8 mouse cellular contexts compared by ENCODE assay signal in the genomic region with DNA sequence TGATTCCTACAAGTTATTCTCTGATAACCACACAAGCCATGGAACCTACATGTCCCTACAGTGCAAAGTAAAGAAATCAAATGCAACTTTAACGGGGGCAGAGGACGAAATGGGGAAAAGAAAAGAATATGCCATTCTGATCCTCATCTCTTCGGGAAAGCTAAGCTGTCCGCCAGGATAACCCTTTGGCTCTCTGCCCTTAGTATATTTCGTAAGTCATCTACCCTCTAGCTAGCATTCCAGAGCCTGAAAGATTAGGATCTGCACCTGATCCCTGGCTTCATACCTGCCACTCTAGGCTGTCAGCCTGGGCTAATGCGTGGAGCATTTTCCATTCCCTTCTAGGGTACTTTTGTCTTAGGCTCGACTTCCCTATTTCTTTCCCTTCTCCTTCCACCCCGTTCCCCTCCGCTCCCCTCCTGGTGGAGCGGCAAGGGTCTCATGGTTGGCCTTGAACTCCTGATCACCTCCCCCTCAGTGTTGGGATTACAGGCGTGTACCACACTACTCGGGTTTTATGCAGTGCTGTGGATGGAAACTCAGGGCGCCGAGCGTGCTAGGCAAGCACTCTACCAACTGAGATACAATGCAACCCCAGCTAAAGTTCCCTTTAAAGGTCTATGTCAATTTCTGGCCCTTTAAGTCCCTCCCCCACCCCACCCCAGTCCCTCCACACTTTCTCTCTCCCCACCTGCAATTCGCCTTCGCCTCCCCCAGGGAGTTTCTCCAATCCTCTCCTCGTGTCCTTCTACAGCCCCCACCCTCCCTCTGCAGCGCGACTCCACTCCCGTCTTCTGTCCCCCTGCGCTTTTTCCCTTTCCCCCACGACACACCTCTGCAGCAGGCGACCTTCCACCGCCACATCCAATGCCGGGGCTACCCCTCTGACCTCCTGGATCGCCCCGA. TPM values are rescaled to one million over a fixed set of nuclear protein-coding genes. Genes with fewer than 3 reads are reported as not detected.
A peak's percentile ranks its signal among the peaks of the same experiment; 100 is the strongest.
DNase-seq lines count a peak whose midpoint lies in the region; ATAC-seq and TF ChIP-seq lines count a peak whose summit lies in the region.

No protein-coding gene starts in this region.

- peak overlapping the region; percentile 94 for H3K4me2 ChIP-seq in heart, embryonic 11.5 days
- peak overlapping the region; percentile 78 for H3K4me2 ChIP-seq in forebrain, embryonic 14.5 days (ENCODE audit: low read length)
- peak overlapping the region; percentile 93 for H3K4me2 ChIP-seq in kidney, postnatal 0 days (ENCODE audit: low read length)
- peak overlapping the region; percentile 74 for H3K4me2 ChIP-seq in midbrain, embryonic 13.5 days (replicated peaks)

- H3K9me3 ChIP-seq in heart, embryonic 11.5 days (replicated peaks; ENCODE audit: control insufficient read depth, low read length) = no peaks in the 10 kb centered on the region
- H3K9me3 ChIP-seq in forebrain, embryonic 14.5 days (replicated peaks; ENCODE audit: control insufficient read depth, low read length) = no peaks in the 10 kb centered on the region
- no peaks in the 10 kb centered on the region for H3K9me3 ChIP-seq in kidney, postnatal 0 days (replicated peaks; ENCODE audit: low read length)
- no peaks in the 10 kb centered on the region for H3K9me3 ChIP-seq in midbrain, embryonic 13.5 days

- no peaks in the 10 kb centered on the region for H3K27me3 ChIP-seq in heart, embryonic 11.5 days (ENCODE audit: control insufficient read depth, insufficient read depth, low read length)
- no peaks in the 10 kb centered on the region for H3K27me3 ChIP-seq in forebrain, embryonic 14.5 days (replicated peaks; ENCODE audit: control insufficient read depth, insufficient read depth, low read length)
- H3K27me3 ChIP-seq in kidney, postnatal 0 days (ENCODE audit: insufficient read depth, low read length) = no peaks in the 10 kb centered on the region
- peaks cover 4% of the 10 kb centered on the region; the same call in 1 of the 2 replicates for H3K27me3 ChIP-seq in midbrain, embryonic 13.5 days

- peaks cover 13% of the 10 kb centered on the region for H3K4me1 ChIP-seq in heart, embryonic 11.5 days (ENCODE audit: control insufficient read depth, insufficient read depth, low read length)
- peaks cover 10% of the 10 kb centered on the region for H3K4me1 ChIP-seq in forebrain, embryonic 14.5 days (ENCODE audit: control insufficient read depth, insufficient read depth, low read length)
- H3K4me1 ChIP-seq in kidney, postnatal 0 days (replicated peaks; ENCODE audit: insufficient read depth, low read length) = peaks cover 5% of the 10 kb centered on the region; the same call in 1 of the 2 replicates
- peaks cover 22% of the 10 kb centered on the region for H3K4me1 ChIP-seq in midbrain, embryonic 13.5 days (replicated peaks)

- peak overlapping the region; percentile 79 for H3K27ac ChIP-seq in heart, embryonic 11.5 days (ENCODE audit: low read depth, low read length)
- H3K27ac ChIP-seq in forebrain, embryonic 14.5 days (ENCODE audit: low read depth, low read length) = peak overlapping the region; percentile 67; the same call in 1 of the 2 replicates
- H3K27ac ChIP-seq in kidney, postnatal 0 days = peak overlapping the region; percentile 73
- H3K27ac ChIP-seq in midbrain, embryonic 13.5 days = peak overlapping the region; percentile 74

- no peak for ATAC-seq in heart, embryonic 11.5 days (replicated peaks; ENCODE audit: insufficient number of reproducible peaks, low FRiP score, low TSS enrichment)
- peak; percentile 1; the same call in 1 of the 2 replicates for ATAC-seq in forebrain, embryonic 14.5 days
- ATAC-seq in kidney, postnatal 0 days (replicated peaks; ENCODE audit: low FRiP score, low read depth) = no peak
- peak; percentile 18 for ATAC-seq in midbrain, embryonic 13.5 days

- H3K4me3 ChIP-seq in heart, embryonic 11.5 days (ENCODE audit: low read depth, low read length) = peak overlapping the region; percentile 79
- peak overlapping the region; percentile 75 for H3K4me3 ChIP-seq in forebrain, embryonic 14.5 days (ENCODE audit: low read depth, low read length)
- H3K4me3 ChIP-seq in kidney, postnatal 0 days (replicated peaks; ENCODE audit: low read depth, low read length) = peak overlapping the region; percentile 61
- peak overlapping the region; percentile 74 for H3K4me3 ChIP-seq in midbrain, embryonic 13.5 days (replicated peaks)

- no peak for DNase-seq in heart, adult 9 months (ENCODE audit: low spot score in 2 of 2)
- peak; percentile 49 for DNase-seq in NIH3T3 (ENCODE audit: low read depth)
- DNase-seq in forebrain, embryonic 14.5 days (ENCODE audit: low spot score) = peak; percentile 16
- no peak for DNase-seq in kidney, postnatal 0 days (ENCODE audit: low spot score)
- DNase-seq in yolk sac, embryonic 10.5 days (ENCODE audit: low spot score) = peak; percentile 40
- no peak for DNase-seq in left cerebral cortex, adult 9 months (ENCODE audit: low spot score in 2 of 2)

- no peak for TF ChIP-seq CTCF in kidney, postnatal 0 days (IDR thresholded peaks at IDR 0.05; ENCODE audit: low read depth)

- WGBS in heart, embryonic 11.5 days (ENCODE audit: insufficient replicate concordance) = 12% methylated on average over 28 of the region's 28 CpGs
- 11% methylated on average over 28 of the region's 28 CpGs for WGBS in forebrain, embryonic 14.5 days
- 9% methylated on average over 28 of the region's 28 CpGs for WGBS in kidney, postnatal 0 days
- WGBS in midbrain, embryonic 13.5 days = 13% methylated on average over 27 of the region's 28 CpGs

- peaks cover 3% of the 10 kb centered on the region; the same call in 1 of the 2 replicates for H3K36me3 ChIP-seq in heart, embryonic 11.5 days (ENCODE audit: control insufficient read depth, insufficient read depth, low read length)
- no peaks in the 10 kb centered on the region for H3K36me3 ChIP-seq in forebrain, embryonic 14.5 days (ENCODE audit: control insufficient read depth, insufficient read depth, low read length)
- H3K36me3 ChIP-seq in kidney, postnatal 0 days (ENCODE audit: insufficient read depth, low read length) = no peaks in the 10 kb centered on the region
- 0 out of 2 replicates have a peak, but pooled peaks cover 8% of the 10 kb centered on the region for H3K36me3 ChIP-seq in midbrain, embryonic 13.5 days

- H3K9ac ChIP-seq in heart, embryonic 11.5 days (ENCODE audit: low read depth, low read length) = peak overlapping the region; percentile 83
- peak overlapping the region; percentile 73 for H3K9ac ChIP-seq in forebrain, embryonic 14.5 days (ENCODE audit: low read length)
- peak overlapping the region; percentile 67 for H3K9ac ChIP-seq in kidney, postnatal 0 days (ENCODE audit: low read depth, low read length)
- H3K9ac ChIP-seq in midbrain, embryonic 13.5 days (replicated peaks) = peak overlapping the region; percentile 83

RNA-seq across cellular contexts. Expression of gene Agfg2, which starts 0.9 kb away (rescaled TPM):
- polyA plus RNA-seq in heart, embryonic 11.5 days (2014; fragmentation: Nextera tagmentation; extraction: Ambion mirVana) = 19.9 TPM in 2 replicates
- 10.4 and 11.8 TPM in 2 replicates for polyA plus RNA-seq in forebrain, embryonic 14.5 days (2014; fragmentation: Nextera tagmentation; extraction: Ambion mirVana)
- 20.8 and 21.2 TPM in 2 replicates for polyA plus RNA-seq in kidney, postnatal 0 days (2015; fragmentation: Nextera tagmentation; extraction: Ambion mirVana)
- 19.5 and 19.6 TPM in 2 replicates for polyA plus RNA-seq in midbrain, embryonic 13.5 days (2015; fragmentation: Nextera tagmentation; extraction: Ambion mirVana)

RNA-seq across cellular contexts. Expression of gene Irs3, which starts 38.1 kb away (rescaled TPM):
- polyA plus RNA-seq in heart, embryonic 11.5 days (2014; fragmentation: Nextera tagmentation; extraction: Ambion mirVana) = 0.23 TPM in 2 replicates
- polyA plus RNA-seq in forebrain, embryonic 14.5 days (2014; fragmentation: Nextera tagmentation; extraction: Ambion mirVana) = not detected in 2 replicates
- polyA plus RNA-seq in kidney, postnatal 0 days (2015; fragmentation: Nextera tagmentation; extraction: Ambion mirVana) = 1.3 and 1.4 TPM in 2 replicates
- not detected in 2 replicates for polyA plus RNA-seq in midbrain, embryonic 13.5 days (2015; fragmentation: Nextera tagmentation; extraction: Ambion mirVana)

RNA-seq across cellular contexts. Expression of gene Sap25, which starts 42.5 kb away (rescaled TPM):
- 3.9 and 5.6 TPM in 2 replicates for polyA plus RNA-seq in heart, embryonic 11.5 days (2014; fragmentation: Nextera tagmentation; extraction: Ambion mirVana)
- 1.5 and 4.6 TPM in 2 replicates for polyA plus RNA-seq in forebrain, embryonic 14.5 days (2014; fragmentation: Nextera tagmentation; extraction: Ambion mirVana)
- 5.3 and 5.4 TPM in 2 replicates for polyA plus RNA-seq in kidney, postnatal 0 days (2015; fragmentation: Nextera tagmentation; extraction: Ambion mirVana)
- polyA plus RNA-seq in midbrain, embryonic 13.5 days (2015; fragmentation: Nextera tagmentation; extraction: Ambion mirVana) = 2.7 and 10.9 TPM in 2 replicates

RNA-seq across cellular contexts. Expression of gene Gm20605, which starts 54.7 kb away (rescaled TPM):
- 5.9 and 6.5 TPM in 2 replicates for polyA plus RNA-seq in heart, embryonic 11.5 days (2014; fragmentation: Nextera tagmentation; extraction: Ambion mirVana)
- polyA plus RNA-seq in forebrain, embryonic 14.5 days (2014; fragmentation: Nextera tagmentation; extraction: Ambion mirVana) = 4.6 and 6.6 TPM in 2 replicates
- 5.3 and 6.2 TPM in 2 replicates for polyA plus RNA-seq in kidney, postnatal 0 days (2015; fragmentation: Nextera tagmentation; extraction: Ambion mirVana)
- polyA plus RNA-seq in midbrain, embryonic 13.5 days (2015; fragmentation: Nextera tagmentation; extraction: Ambion mirVana) = 9.2 and 9.9 TPM in 2 replicates

RNA-seq across cellular contexts. Expression of gene Lrch4, which starts 54.7 kb away (rescaled TPM):
- polyA plus RNA-seq in heart, embryonic 11.5 days (2014; fragmentation: Nextera tagmentation; extraction: Ambion mirVana) = 26.0 and 28.0 TPM in 2 replicates
- polyA plus RNA-seq in forebrain, embryonic 14.5 days (2014; fragmentation: Nextera tagmentation; extraction: Ambion mirVana) = 12.3 and 12.4 TPM in 2 replicates
- polyA plus RNA-seq in kidney, postnatal 0 days (2015; fragmentation: Nextera tagmentation; extraction: Ambion mirVana) = 42.6 and 42.9 TPM in 2 replicates
- polyA plus RNA-seq in midbrain, embryonic 13.5 days (2015; fragmentation: Nextera tagmentation; extraction: Ambion mirVana) = 18.7 and 21.4 TPM in 2 replicates

Comparison
In these comparisons a context has a peak if more than half of its experiments do, and no peak if none do; other contexts are left out.
1. ATAC-seq: peak in forebrain, embryonic 14.5 days (single experiment) and midbrain, embryonic 13.5 days (single experiment); none in heart, embryonic 11.5 days (single experiment) and kidney, postnatal 0 days (single experiment).
2. DNase-seq: peak in NIH3T3 (single experiment), forebrain, embryonic 14.5 days (single experiment) and yolk sac, embryonic 10.5 days (single experiment); none in heart, adult 9 months (0 of 2), kidney, postnatal 0 days (single experiment) and left cerebral cortex, adult 9 months (0 of 2).
3. Peak in every context shown above with its lines, with median percentiles within 50 percentile points of each other: H3K27ac ChIP-seq, H3K4me2 ChIP-seq, H3K4me3 ChIP-seq and H3K9ac ChIP-seq.